Mouse (Mus musculus) spleen, adult 2 months (tissue): Measurements from ENCODE around the gene Brix1.

Experiments used
- CTCF ChIP-seq: fragments of 200-500 bp; IDR thresholded peaks from 2 replicates; pipeline ENCODE4 v1.5.1; 2011; ENCODE audit warnings: mild to moderate bottlenecking, inconsistent platforms; ENCODE audit not compliant: insufficient read depth, insufficient read length, insufficient replicate concordance; ENCODE audit errors: extremely low read depth
- POLR2A ChIP-seq: fragments of 200-500 bp; IDR thresholded peaks from 2 replicates; pipeline ENCODE4 v1.6.1; 2011; ENCODE audit warnings: low read depth, low read length, inconsistent platforms

DNA sequence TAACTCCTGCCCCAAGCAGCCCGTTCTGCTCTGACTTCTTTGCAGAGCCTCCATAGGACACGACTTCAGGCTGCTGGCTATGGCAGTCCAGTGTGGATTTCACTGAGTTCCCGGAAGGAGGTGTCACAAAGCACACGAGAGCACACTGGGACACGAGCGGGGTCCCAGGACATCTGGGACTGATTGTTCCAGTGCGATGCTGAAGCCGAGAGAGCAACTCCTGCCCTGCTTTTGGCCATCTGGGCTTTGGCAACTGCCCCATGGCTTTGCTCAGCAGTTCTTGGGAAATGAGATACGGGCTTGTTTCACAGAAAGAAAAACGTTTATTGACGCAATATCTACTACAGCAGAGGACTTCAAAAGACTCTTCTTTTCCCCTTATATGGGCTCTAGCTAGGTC, 20.4 kb upstream of the Brix1 start:
- TF ChIP-seq CTCF (no peak), POLR2A (no peak)
